Mouse (Mus musculus): ENCODE data around the gene Glcci1. TPM values are rescaled to one million over a fixed set of nuclear protein-coding genes. Genes with fewer than 3 reads are reported as not detected.

Glcci1 gene
- polyA plus RNA-seq (2011; ENCODE audit: insufficient read depth, insufficient read length, low read depth, missing spikeins): 2.8 and 4.1 TPM in 2 replicates

- H3K9ac ChIP-seq (ENCODE audit: low read depth, poor library complexity, severe bottlenecking): peak within 1 kb of the TSS; percentile 96
- H3K27me3 ChIP-seq (ENCODE audit: control insufficient read depth, insufficient read depth, low read length, poor library complexity, severe bottlenecking): no peaks in the 10 kb centered on the region; the same call in 1 of the 2 replicates
- no peak within 1 kb of the TSS for H3K27ac ChIP-seq (ENCODE audit: insufficient read depth, low read length)
- TF ChIP-seq EP300 (IDR thresholded peaks at IDR 0.05; ENCODE audit: insufficient read depth, low read depth, low read length) (no peak), CTCF (IDR thresholded peaks at IDR 0.05; ENCODE audit: low read depth, low read length) (no peak)
- H3K4me1 ChIP-seq (ENCODE audit: control insufficient read depth, insufficient read depth, low read length): no peaks in the 10 kb centered on the region
- no peaks in the 10 kb centered on the region for H3K9me3 ChIP-seq (replicated peaks; ENCODE audit: control insufficient read depth, insufficient read depth, low read length, poor library complexity, severe bottlenecking)
- H3K36me3 ChIP-seq (ENCODE audit: control insufficient read depth, insufficient read depth, low read length, poor library complexity, severe bottlenecking): no peaks in the 10 kb centered on the region
- H3K4me3 ChIP-seq (ENCODE audit: low read depth, low read length): peak within 1 kb of the TSS; percentile 71
Measured at GRCm38 (mm10) chr6:8509551-8509950, at the start of gene Glcci1. Glcci1 (plus strand) TSS chr6:8509600.

DNA sequence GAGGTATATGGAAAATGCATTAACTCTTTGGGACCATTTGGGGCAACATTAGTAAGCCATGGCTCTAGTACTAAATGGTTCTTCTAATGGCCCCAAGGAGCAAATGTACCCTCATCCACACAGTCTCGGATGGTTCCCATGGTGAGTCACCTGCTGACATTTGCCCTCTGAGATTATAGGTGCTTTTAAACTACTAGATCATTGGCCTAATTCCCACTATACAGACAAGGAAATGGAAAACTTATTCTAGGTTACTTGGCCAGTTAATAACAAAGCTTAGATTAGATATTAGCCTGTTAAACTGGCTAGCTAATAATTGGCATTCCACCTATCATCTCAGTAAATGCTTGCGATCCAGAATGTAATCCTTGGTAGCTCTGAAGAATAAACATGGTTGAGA lies 47.0 kb upstream of the Glcci1 start:
- Histone ChIP-seq H3K36me3 (ENCODE audit: control insufficient read depth, insufficient read depth, low read length, poor library complexity, severe bottlenecking) (no peaks in the 10 kb centered on the region), H3K27me3 (ENCODE audit: control insufficient read depth, insufficient read depth, low read length, poor library complexity, severe bottlenecking) (no peaks in the 10 kb centered on the region), H3K4me3 (ENCODE audit: low read depth, low read length) (no peak overlapping the region), H3K4me1 (ENCODE audit: control insufficient read depth, insufficient read depth, low read length) (no peaks in the 10 kb centered on the region), H3K9me3 (replicated peaks; ENCODE audit: control insufficient read depth, insufficient read depth, low read length, poor library complexity, severe bottlenecking) (no peaks in the 10 kb centered on the region), H3K27ac (ENCODE audit: insufficient read depth, low read length) (no peak overlapping the region), H3K9ac (ENCODE audit: low read depth, poor library complexity, severe bottlenecking) (no peak overlapping the region)
- TF ChIP-seq CTCF (IDR thresholded peaks at IDR 0.05; ENCODE audit: low read depth, low read length) (no peak), POLR2A (IDR thresholded peaks at IDR 0.05; ENCODE audit: insufficient read depth, low read length) (no peak), EP300 (IDR thresholded peaks at IDR 0.05; ENCODE audit: insufficient read depth, low read depth, low read length) (no peak)

GRCm38 (mm10) chr6:8465388-8465787 lies 44.0 kb upstream of the Glcci1 start:
- Histone ChIP-seq H3K9me3 (replicated peaks; ENCODE audit: control insufficient read depth, insufficient read depth, low read length, poor library complexity, severe bottlenecking) (no peaks in the 10 kb centered on the region), H3K36me3 (ENCODE audit: control insufficient read depth, insufficient read depth, low read length, poor library complexity, severe bottlenecking) (no peaks in the 10 kb centered on the region), H3K9ac (ENCODE audit: low read depth, poor library complexity, severe bottlenecking) (no peak overlapping the region), H3K27me3 (ENCODE audit: control insufficient read depth, insufficient read depth, low read length, poor library complexity, severe bottlenecking) (no peaks in the 10 kb centered on the region), H3K27ac (ENCODE audit: insufficient read depth, low read length) (no peak overlapping the region), H3K4me1 (ENCODE audit: control insufficient read depth, insufficient read depth, low read length) (no peaks in the 10 kb centered on the region), H3K4me3 (ENCODE audit: low read depth, low read length) (no peak overlapping the region)
- TF ChIP-seq CTCF (IDR thresholded peaks at IDR 0.05; ENCODE audit: low read depth, low read length) (no peak), EP300 (IDR thresholded peaks at IDR 0.05; ENCODE audit: insufficient read depth, low read depth, low read length) (no peak), POLR2A (IDR thresholded peaks at IDR 0.05; ENCODE audit: insufficient read depth, low read length) (no peak)

- Histone ChIP-seq H3K4me1 (ENCODE audit: control insufficient read depth, insufficient read depth, low read length) (no peaks in the 10 kb centered on the region), H3K27me3 (ENCODE audit: control insufficient read depth, insufficient read depth, low read length, poor library complexity, severe bottlenecking) (no peaks in the 10 kb centered on the region), H3K36me3 (ENCODE audit: control insufficient read depth, insufficient read depth, low read length, poor library complexity, severe bottlenecking) (no peaks in the 10 kb centered on the region), H3K9ac (ENCODE audit: low read depth, poor library complexity, severe bottlenecking) (no peak overlapping the region), H3K9me3 (replicated peaks; ENCODE audit: control insufficient read depth, insufficient read depth, low read length, poor library complexity, severe bottlenecking) (no peaks in the 10 kb centered on the region), H3K27ac (ENCODE audit: insufficient read depth, low read length) (no peak overlapping the region), H3K4me3 (ENCODE audit: low read depth, low read length) (no peak overlapping the region)
- TF ChIP-seq EP300 (IDR thresholded peaks at IDR 0.05; ENCODE audit: insufficient read depth, low read depth, low read length): no peak
- TF ChIP-seq POLR2A (IDR thresholded peaks at IDR 0.05; ENCODE audit: insufficient read depth, low read length): no peak
- TF ChIP-seq CTCF (IDR thresholded peaks at IDR 0.05; ENCODE audit: low read depth, low read length): no peak
Measured at GRCm38 (mm10) chr6:8465985-8466384, 43.4 kb upstream of the Glcci1 start.

- no peak overlapping the region for H3K4me3 ChIP-seq (ENCODE audit: low read depth, low read length)
- H3K27ac ChIP-seq (ENCODE audit: insufficient read depth, low read length): no peak overlapping the region
- H3K9me3 ChIP-seq (replicated peaks; ENCODE audit: control insufficient read depth, insufficient read depth, low read length, poor library complexity, severe bottlenecking): no peaks in the 10 kb centered on the region
- TF ChIP-seq CTCF (IDR thresholded peaks at IDR 0.05; ENCODE audit: low read depth, low read length) (no peak), EP300 (IDR thresholded peaks at IDR 0.05; ENCODE audit: insufficient read depth, low read depth, low read length) (no peak), POLR2A (IDR thresholded peaks at IDR 0.05; ENCODE audit: insufficient read depth, low read length) (no peak)
- no peaks in the 10 kb centered on the region for H3K36me3 ChIP-seq (ENCODE audit: control insufficient read depth, insufficient read depth, low read length, poor library complexity, severe bottlenecking)
- no peaks in the 10 kb centered on the region for H3K4me1 ChIP-seq (ENCODE audit: control insufficient read depth, insufficient read depth, low read length)
- no peaks in the 10 kb centered on the region for H3K27me3 ChIP-seq (ENCODE audit: control insufficient read depth, insufficient read depth, low read length, poor library complexity, severe bottlenecking)
- no peak overlapping the region for H3K9ac ChIP-seq (ENCODE audit: low read depth, poor library complexity, severe bottlenecking)
Measured at GRCm38 (mm10) chr6:8467667-8468337, 41.6 kb upstream of the Glcci1 start.

DNA sequence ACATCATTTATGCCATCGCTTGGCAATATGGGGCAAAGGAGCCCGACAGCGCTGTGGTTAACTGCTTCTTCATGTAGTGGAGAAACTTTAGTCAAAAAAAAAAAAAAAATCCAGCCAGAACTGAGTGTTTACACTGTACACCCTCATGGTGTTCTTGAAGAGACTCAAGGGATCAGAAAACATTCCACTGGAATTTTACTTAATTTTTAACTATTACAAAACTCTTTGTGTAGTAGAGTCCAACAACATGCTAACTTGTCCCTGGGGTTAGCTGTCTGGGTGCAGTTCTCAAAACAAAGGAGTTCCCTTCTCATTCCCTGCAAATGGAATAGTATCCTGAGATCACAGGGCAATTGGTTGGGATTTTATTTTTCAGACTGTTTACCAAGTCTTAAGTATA lies 39.5 kb upstream of the Glcci1 start:
- Histone ChIP-seq H3K27ac (ENCODE audit: insufficient read depth, low read length) (no peak overlapping the region), H3K36me3 (ENCODE audit: control insufficient read depth, insufficient read depth, low read length, poor library complexity, severe bottlenecking) (no peaks in the 10 kb centered on the region), H3K27me3 (ENCODE audit: control insufficient read depth, insufficient read depth, low read length, poor library complexity, severe bottlenecking) (no peaks in the 10 kb centered on the region), H3K9me3 (replicated peaks; ENCODE audit: control insufficient read depth, insufficient read depth, low read length, poor library complexity, severe bottlenecking) (no peaks in the 10 kb centered on the region), H3K4me1 (ENCODE audit: control insufficient read depth, insufficient read depth, low read length) (no peaks in the 10 kb centered on the region), H3K4me3 (ENCODE audit: low read depth, low read length) (no peak overlapping the region), H3K9ac (ENCODE audit: low read depth, poor library complexity, severe bottlenecking) (no peak overlapping the region)
- no peak for TF ChIP-seq CTCF (IDR thresholded peaks at IDR 0.05; ENCODE audit: low read depth, low read length)
- no peak for TF ChIP-seq POLR2A (IDR thresholded peaks at IDR 0.05; ENCODE audit: insufficient read depth, low read length)
- no peak for TF ChIP-seq EP300 (IDR thresholded peaks at IDR 0.05; ENCODE audit: insufficient read depth, low read depth, low read length)

Measured in ES-Bruce4 (cell line).